ENCODE assay signal across 8 mouse cellular contexts in genomic region chrX:13847502-13847851, GRCm38 (mm10). TPM values are rescaled to one million over a fixed set of nuclear protein-coding genes. Genes with fewer than 3 reads are reported as not detected.
A peak's percentile ranks its signal among the peaks of the same experiment; 100 is the strongest.
DNase-seq lines count a peak whose midpoint lies in the region; ATAC-seq and TF ChIP-seq lines count a peak whose summit lies in the region.

No protein-coding gene starts in this region.

- ATAC-seq in forebrain, embryonic 13.5 days: peak; percentile 39
- peak; percentile 58 for ATAC-seq in intestine, embryonic 16.5 days
- peak; percentile 62 for ATAC-seq in midbrain, embryonic 15.5 days (replicated peaks)

- H3K36me3 ChIP-seq in forebrain, embryonic 13.5 days (ENCODE audit: poor library complexity, severe bottlenecking): no peaks in the 10 kb centered on the region
- no peaks in the 10 kb centered on the region for H3K36me3 ChIP-seq in intestine, embryonic 16.5 days (ENCODE audit: control insufficient read depth, insufficient read depth, low read length)
- no peaks in the 10 kb centered on the region for H3K36me3 ChIP-seq in midbrain, embryonic 15.5 days (replicated peaks)

- no peak for TF ChIP-seq CTCF in bone marrow macrophage, adult 2 months (IDR thresholded peaks at IDR 0.05; ENCODE audit: low read depth, low read length)

- no peak for TF ChIP-seq POLR2A in bone marrow macrophage, adult 2 months (IDR thresholded peaks at IDR 0.05; ENCODE audit: borderline replicate concordance, low read depth, low read length)

- peak overlapping the region; percentile 71 for H3K4me3 ChIP-seq in bone marrow macrophage, adult 2 months (ENCODE audit: insufficient read depth, low read length)
- H3K4me3 ChIP-seq in forebrain, embryonic 13.5 days: peak overlapping the region; percentile 57
- peak overlapping the region; percentile 67 for H3K4me3 ChIP-seq in intestine, embryonic 16.5 days (ENCODE audit: low read length)
- H3K4me3 ChIP-seq in midbrain, embryonic 15.5 days: peak overlapping the region; percentile 66

- H3K4me2 ChIP-seq in forebrain, embryonic 13.5 days: peak overlapping the region; percentile 47
- H3K4me2 ChIP-seq in intestine, embryonic 16.5 days (ENCODE audit: low read depth, low read length): peak overlapping the region; percentile 51
- H3K4me2 ChIP-seq in midbrain, embryonic 15.5 days: peak overlapping the region; percentile 49

- no peaks in the 10 kb centered on the region for H3K27me3 ChIP-seq in forebrain, embryonic 13.5 days
- H3K27me3 ChIP-seq in intestine, embryonic 16.5 days (replicated peaks; ENCODE audit: control insufficient read depth, insufficient read depth, low read length): no peaks in the 10 kb centered on the region
- no peaks in the 10 kb centered on the region for H3K27me3 ChIP-seq in midbrain, embryonic 15.5 days (replicated peaks)

- no peak overlapping the region for H3K27ac ChIP-seq in bone marrow macrophage, adult 2 months (ENCODE audit: insufficient read depth, low read depth, low read length)
- H3K27ac ChIP-seq in forebrain, embryonic 13.5 days: peak overlapping the region; percentile 92
- H3K27ac ChIP-seq in intestine, embryonic 16.5 days (ENCODE audit: low read length): peak overlapping the region; percentile 55
- H3K27ac ChIP-seq in midbrain, embryonic 15.5 days: peak overlapping the region; percentile 94

- no peaks in the 10 kb centered on the region for H3K9me3 ChIP-seq in forebrain, embryonic 13.5 days (replicated peaks)
- no peaks in the 10 kb centered on the region for H3K9me3 ChIP-seq in intestine, embryonic 16.5 days (ENCODE audit: control insufficient read depth, low read length)
- no peaks in the 10 kb centered on the region for H3K9me3 ChIP-seq in midbrain, embryonic 15.5 days

- H3K4me1 ChIP-seq in bone marrow macrophage, adult 2 months (ENCODE audit: control insufficient read depth, insufficient read depth, low read length): peaks cover 2% of the 10 kb centered on the region; the same call in 1 of the 2 replicates
- 0 out of 2 replicates have a peak, but pooled peaks cover 4% of the 10 kb centered on the region for H3K4me1 ChIP-seq in forebrain, embryonic 13.5 days
- H3K4me1 ChIP-seq in intestine, embryonic 16.5 days (ENCODE audit: control insufficient read depth, insufficient read depth, low read length): no peaks in the 10 kb centered on the region
- no peaks in the 10 kb centered on the region for H3K4me1 ChIP-seq in midbrain, embryonic 15.5 days

- 18% methylated on average over 7 of the region's 7 CpGs for WGBS in forebrain, embryonic 13.5 days
- 23% methylated on average over 7 of the region's 7 CpGs for WGBS in intestine, embryonic 16.5 days
- 22% methylated on average over 7 of the region's 7 CpGs for WGBS in midbrain, embryonic 15.5 days

- DNase-seq in layer of hippocampus, adult 11-12 months (ENCODE audit: low spot score): peak; percentile 11
- no peak for DNase-seq in layer of hippocampus, adult 9-10 months (ENCODE audit: low spot score)
- DNase-seq in liver: peak; percentile 20
- DNase-seq in ovary, postnatal 14 days (ENCODE audit: low spot score): no peak

- peak overlapping the region; percentile 50; the same call in 1 of the 2 replicates for H3K9ac ChIP-seq in forebrain, embryonic 13.5 days
- peak overlapping the region; percentile 63; the same call in 1 of the 2 replicates for H3K9ac ChIP-seq in intestine, embryonic 16.5 days (ENCODE audit: low read depth, low read length)
- peak overlapping the region; percentile 47 for H3K9ac ChIP-seq in midbrain, embryonic 15.5 days

RNA-seq across cellular contexts. Expression of gene Cask, which starts 3.7 kb away (rescaled TPM):
- polyA plus RNA-seq in bone marrow macrophage, adult 2 months (2012; ENCODE audit: insufficient read depth, insufficient read length, missing spikeins): 19.8 and 24.9 TPM in 2 replicates
- polyA plus RNA-seq in forebrain, embryonic 13.5 days (2015; fragmentation: Nextera tagmentation; extraction: Ambion mirVana): 29.4 and 31.2 TPM in 2 replicates
- polyA plus RNA-seq in intestine, embryonic 16.5 days (2015; fragmentation: Nextera tagmentation; extraction: Ambion mirVana): 8.9 and 10.1 TPM in 2 replicates
- 71.1 and 71.5 TPM in 2 replicates for polyA plus RNA-seq in midbrain, embryonic 15.5 days (2015; fragmentation: Nextera tagmentation; extraction: Ambion mirVana)

Comparison
In these comparisons a context has a peak if more than half of its experiments do, and no peak if none do; other contexts are left out.
1. DNase-seq: peak in layer of hippocampus, adult 11-12 months (single experiment) and liver (single experiment); none in layer of hippocampus, adult 9-10 months (single experiment) and ovary, postnatal 14 days (single experiment).
2. Peak in every context shown above with its lines, with median percentiles within 50 percentile points of each other: H3K4me3 ChIP-seq, ATAC-seq, H3K4me2 ChIP-seq and H3K9ac ChIP-seq.